Mouse (Mus musculus): Measurements from ENCODE around the gene Chst8.

Chst8 gene

DNA sequence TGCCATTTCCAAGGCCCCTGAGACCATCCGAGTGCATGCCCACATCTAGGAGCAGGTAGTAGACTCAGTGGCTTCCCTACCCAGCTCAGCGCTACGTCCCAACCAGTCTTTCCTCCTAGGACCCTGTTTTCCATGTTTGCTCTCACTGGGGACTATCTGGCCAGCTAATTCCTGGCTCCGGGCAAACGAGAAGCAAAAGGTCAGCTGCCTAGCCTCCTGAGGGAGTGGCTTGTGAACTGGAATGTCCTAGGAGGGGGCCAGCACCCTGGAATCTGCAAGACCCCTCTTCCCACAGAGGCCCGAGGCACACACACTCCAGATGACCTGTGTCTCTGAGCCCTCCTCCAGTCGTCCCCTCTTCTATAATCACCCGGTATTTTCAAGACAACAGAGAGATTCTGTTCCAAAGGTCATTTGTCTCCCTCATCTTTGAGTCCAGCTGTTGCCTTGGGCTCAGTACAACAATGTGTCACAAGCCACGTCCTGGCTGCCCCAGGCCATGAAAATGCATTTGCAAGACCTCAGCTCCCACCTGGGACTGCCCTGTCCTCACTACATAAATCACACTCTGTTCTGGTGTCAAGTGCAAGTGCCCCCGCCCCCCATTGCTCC is 60.3 kb downstream of the Chst8 start:
- in situ Hi-C loops (cut with MboI, MseI): no loop called here

- in situ Hi-C loops (cut with MboI, MseI): no loop called here
Observed at GRCm38 (mm10) chr7:34750350-34750749, 62.2 kb downstream of the Chst8 start.

DNA sequence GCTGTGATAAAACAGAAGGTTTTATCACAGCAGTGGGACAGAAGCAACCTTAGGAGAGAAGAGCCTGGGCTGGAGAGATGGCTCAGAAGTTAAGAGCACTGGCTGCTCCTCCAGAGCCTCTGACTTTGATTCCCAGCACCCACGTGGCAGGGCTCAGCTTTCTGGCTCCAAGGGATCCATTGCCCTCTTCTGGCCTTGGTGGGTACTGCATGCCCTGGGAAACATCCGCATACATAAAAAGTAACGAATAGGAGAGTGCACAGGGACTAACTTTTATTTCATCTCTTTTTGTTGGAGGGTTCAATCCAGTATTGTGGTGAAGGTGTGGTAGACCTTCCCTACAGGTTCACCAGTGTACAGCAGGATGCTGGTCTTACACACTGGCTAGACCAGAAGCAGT is 62.8 kb downstream of the Chst8 start:
- in situ Hi-C loops (cut with MboI, MseI): no loop called here

DNA sequence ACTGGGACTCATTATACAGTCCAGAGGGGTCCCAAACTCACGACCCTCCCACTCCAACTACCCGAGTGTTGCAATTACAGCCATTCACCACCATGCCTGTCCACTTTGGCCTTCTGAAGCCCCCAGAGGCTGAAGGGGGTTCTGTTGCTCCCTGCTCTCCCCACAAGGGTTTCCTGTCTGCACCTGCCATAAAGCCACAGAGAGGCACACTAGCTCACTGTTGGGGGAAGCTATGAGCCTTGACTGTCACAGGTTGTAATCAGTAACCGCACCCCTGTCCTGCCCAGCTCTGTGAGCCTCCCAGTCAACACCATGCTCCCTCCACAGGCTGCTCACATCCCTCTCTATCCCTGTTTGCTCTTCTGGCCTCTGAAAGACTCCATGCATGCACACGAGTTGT is 64.0 kb downstream of the Chst8 start:
- in situ Hi-C loops (cut with MboI, MseI): no loop called here

- in situ Hi-C loops (cut with MboI, MseI): no loop called here
Observed at GRCm38 (mm10) chr7:34747661-34748060, 64.8 kb downstream of the Chst8 start.

GRCm38 (mm10) chr7:34746586-34746985 is 65.9 kb downstream of the Chst8 start:
- in situ Hi-C loops (cut with MboI, MseI): no loop called here

DNA sequence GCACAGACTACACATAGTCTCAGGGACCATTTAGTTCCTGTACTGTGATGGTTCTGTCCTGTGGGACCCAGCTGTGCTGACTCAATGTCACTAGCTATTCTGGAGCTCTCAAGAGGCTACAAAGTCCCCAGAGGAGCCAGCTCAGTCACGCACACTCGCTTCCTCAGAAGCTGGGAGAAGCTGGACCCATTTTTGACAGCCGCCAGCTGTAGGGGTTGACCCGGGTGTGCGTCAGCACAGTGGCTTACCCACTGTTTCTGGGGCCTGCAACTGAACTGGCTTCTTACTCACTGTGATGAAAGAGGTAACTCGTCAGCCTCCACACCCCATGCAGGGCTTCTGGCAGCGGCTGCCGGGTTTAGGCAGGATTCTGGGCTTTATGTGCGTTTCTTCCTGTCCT is 66.3 kb downstream of the Chst8 start:
- in situ Hi-C loops (cut with MboI, MseI): no loop called here

DNA sequence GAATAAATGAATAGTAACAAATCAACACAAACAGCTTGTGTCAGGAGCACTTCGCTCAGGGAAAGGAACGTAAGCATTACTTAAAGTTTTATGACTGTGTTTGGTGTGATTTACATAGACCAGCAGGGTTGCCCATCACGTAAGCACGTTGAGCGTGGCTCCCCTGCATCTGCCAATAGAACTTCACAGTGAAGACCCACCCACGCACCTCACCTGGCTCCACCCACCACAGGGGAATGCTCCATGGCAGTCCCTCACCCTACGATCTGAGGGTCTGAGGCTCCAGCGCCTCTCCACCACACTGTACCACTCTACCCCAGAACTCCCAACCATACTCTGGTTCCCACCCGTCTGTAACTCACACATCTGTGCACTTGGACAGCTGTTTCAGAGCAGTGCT is 67.1 kb downstream of the Chst8 start:
- in situ Hi-C loops (cut with MboI, MseI): no loop called here

DNA sequence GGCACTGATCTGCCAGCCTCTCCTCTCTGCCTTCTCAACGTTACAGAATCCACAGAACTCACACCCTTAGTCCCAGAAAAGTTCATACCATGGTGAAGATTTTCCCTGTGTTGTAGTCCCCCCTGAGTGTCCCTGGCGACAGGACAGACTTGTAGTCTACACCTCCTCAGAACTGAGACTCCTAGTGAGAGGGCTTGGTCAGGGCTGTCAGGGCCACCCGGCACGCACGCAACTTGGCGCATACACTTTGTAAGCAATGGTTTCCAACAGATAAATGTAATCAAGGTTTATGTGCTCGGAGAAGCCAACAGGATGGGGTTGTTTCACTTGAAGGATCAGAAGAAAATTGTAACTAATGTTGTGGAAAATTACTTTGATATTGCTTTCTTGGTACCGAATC is 67.5 kb downstream of the Chst8 start:
- in situ Hi-C loops (cut with MboI, MseI): no loop called here

GRCm38 (mm10) chr7:34743411-34744085 is 69.0 kb downstream of the Chst8 start:
- in situ Hi-C loops (cut with MboI, MseI): no loop called here

- in situ Hi-C loops (cut with MboI, MseI): no loop called here
Observed at GRCm38 (mm10) chr7:34739371-34739770, 73.1 kb downstream of the Chst8 start.

DNA sequence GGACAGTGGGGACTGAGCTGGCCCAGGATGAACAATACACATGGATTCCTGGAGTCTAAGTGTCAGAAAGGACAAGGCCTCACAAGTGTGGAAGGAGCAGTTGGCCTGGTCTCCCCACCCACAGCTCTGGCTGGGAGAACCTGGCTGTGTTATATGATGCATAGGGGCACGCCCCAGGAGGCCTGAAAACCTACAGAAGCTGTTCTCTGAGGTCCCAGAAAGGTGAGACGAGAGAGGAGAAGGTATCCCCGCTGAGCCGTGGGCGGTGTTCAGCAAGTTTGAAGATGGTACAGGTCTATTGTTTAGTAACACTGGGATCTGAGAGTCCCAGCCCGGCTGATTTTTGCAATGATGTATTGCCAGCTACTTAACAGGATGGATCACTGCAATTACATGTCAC is 75.3 kb downstream of the Chst8 start:
- in situ Hi-C loops (cut with MboI, MseI): no loop called here

DNA sequence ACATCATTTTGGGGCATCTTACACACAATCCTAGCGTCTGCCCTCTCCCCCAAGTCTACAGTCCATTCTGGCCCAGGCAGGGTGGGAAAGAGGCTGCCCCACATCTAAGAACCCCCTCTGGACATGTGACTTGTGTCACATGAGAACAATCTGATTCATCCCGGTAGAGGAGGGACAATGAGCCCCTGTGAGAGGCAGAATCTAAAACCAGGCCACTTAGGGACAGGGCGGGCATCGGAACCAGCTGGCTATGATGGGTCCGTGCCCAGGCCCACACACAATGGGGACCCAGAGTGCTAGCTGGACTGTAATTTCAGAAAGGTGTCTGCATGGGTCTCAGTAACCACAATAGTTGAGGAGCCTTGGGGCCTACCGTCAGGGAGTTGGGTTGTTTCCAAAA is 78.2 kb downstream of the Chst8 start:
- in situ Hi-C loops (cut with MboI, MseI): no loop called here

DNA sequence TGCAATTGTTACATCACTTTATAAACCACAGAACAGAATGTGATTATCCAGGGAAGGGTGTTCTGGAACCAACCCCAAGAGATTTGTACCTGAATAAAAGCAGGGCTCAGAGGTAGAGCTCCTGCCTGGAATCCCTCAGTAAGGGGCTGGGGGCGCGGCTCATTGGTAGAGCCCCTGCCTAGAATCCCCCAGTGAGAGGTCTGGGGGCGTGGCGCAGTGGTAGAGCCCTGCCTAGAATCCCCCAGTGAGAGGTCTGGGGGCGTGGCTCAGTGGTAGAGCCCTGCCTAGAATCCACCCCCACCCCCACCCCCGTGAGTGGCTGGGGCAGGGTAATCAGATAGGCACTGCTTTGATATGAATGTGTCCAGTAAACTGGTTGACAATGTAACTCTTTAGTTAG is 83.6 kb downstream of the Chst8 start:
- in situ Hi-C loops (cut with MboI, MseI): no loop called here

DNA sequence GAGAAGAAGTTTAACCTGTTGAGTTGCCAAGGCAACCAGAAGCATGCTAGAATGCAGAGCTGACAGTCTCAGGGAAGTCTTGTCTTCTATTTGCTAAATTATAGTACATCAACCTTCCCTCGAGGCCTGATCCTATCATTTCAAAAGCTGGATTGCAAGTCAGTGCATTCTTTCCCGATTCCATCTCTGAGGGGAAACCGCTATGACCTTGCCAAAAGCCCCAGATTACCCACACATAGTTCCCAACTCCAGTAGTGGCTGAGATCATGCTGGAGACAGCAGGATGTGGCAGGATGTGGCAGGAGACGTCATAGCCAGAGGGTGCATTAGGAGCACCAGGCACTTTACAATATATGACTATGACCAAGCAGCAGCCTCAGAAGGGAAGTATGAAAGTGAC is 87.3 kb downstream of the Chst8 start:
- in situ Hi-C loops (cut with MboI, MseI): no loop called here

GRCm38 (mm10) chr7:34722551-34723230 is 89.8 kb downstream of the Chst8 start:
- in situ Hi-C loops (cut with MboI, MseI): no loop called here

DNA sequence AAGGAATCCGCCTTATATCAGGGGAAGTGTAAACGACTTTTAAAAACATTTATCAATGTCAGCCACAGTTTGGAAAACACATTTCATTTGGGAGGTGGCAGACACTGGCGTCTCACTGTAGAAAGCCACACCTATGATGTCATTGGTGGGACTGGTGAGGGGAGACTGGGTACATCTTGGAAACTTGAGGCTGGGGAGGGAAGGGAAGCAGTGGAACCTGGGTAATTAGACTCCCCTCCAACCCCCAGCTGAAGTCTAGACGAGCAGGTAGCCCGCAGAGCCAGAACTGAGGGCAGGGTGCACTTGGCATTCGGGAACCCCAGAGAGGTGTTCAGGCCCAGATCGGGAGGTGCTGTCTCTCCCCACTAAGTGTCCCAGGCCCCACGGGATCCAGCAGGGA is 90.4 kb downstream of the Chst8 start:
- in situ Hi-C loops (cut with MboI, MseI): no loop called here

- in situ Hi-C loops (cut with MboI, MseI): no loop called here
Observed at GRCm38 (mm10) chr7:34721650-34722048, 90.9 kb downstream of the Chst8 start.

- in situ Hi-C loops (cut with MboI, MseI): no loop called here
Observed at GRCm38 (mm10) chr7:34720882-34721649, 91.4 kb downstream of the Chst8 start.

GRCm38 (mm10) chr7:34719599-34719998 is 92.9 kb downstream of the Chst8 start:
- in situ Hi-C loops (cut with MboI, MseI): no loop called here

- in situ Hi-C loops (cut with MboI, MseI): no loop called here
Observed at GRCm38 (mm10) chr7:34718651-34719050, 93.9 kb downstream of the Chst8 start.

GRCm38 (mm10) chr7:34717161-34717810 is 95.2 kb downstream of the Chst8 start:
- in situ Hi-C loops (cut with MboI, MseI): no loop called here
